Mouse (Mus musculus): ENCODE measurements around the gene 4930404N11Rik.

Gene 4930404N11Rik

GRCm38 (mm10) chr10:81317273-81317672, 48.3 kb downstream of the 4930404N11Rik start:
- ATAC-seq (ENCODE audit: insufficient number of reproducible peaks, low FRiP score, low TSS enrichment): no peak

- no peak for ATAC-seq (ENCODE audit: insufficient number of reproducible peaks, low FRiP score, low TSS enrichment)
Observed at GRCm38 (mm10) chr10:81316338-81317060, 49.1 kb downstream of the 4930404N11Rik start.

GRCm38 (mm10) chr10:81315587-81315986, 50.0 kb downstream of the 4930404N11Rik start:
- no peak for ATAC-seq (ENCODE audit: insufficient number of reproducible peaks, low FRiP score, low TSS enrichment)

GRCm38 (mm10) chr10:81314201-81314600, 51.4 kb downstream of the 4930404N11Rik start:
- ATAC-seq (ENCODE audit: insufficient number of reproducible peaks, low FRiP score, low TSS enrichment): no peak

GRCm38 (mm10) chr10:81313581-81313980, 52.0 kb downstream of the 4930404N11Rik start:
- ATAC-seq (ENCODE audit: insufficient number of reproducible peaks, low FRiP score, low TSS enrichment): no peak

Measured in cerebellum, adult (tissue).